Comparison of ENCODE assay signal across 8 mouse cellular contexts in the genomic region with DNA sequence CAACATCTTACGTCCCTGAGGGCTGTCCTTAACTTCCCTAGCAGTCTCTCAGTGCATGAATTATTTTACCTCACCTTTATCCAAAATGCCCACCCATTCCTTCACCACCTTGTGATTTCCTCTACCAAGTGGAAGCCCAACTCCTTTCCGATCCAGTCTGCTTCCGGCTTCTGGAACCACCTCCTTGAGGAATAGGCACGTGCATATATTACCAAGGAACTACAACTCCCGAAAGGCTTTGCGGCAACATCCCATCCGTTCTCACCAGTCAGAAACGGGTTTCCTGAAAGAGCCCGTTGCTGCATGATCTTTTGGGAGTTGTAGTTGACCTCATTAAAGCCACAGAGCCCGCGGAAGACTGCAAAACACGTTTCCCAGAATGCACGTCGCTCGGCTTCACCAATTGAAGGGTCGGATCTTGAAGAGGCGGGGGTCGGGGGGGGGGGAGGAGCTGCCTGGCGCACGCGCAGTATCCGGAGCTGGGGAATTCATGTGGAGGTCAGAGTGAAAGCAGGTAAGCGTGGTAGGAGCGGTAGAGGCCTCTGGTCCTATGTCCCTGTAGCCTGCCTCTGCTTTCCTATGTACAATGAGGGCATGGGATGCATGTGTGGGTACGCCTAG. TPM values are rescaled to one million over a fixed set of nuclear protein-coding genes. Genes with fewer than 3 reads are reported as not detected.
A peak's percentile ranks its signal among the peaks of the same experiment; 100 is the strongest.
DNase-seq lines count a peak whose midpoint lies in the region; ATAC-seq and TF ChIP-seq lines count a peak whose summit lies in the region.

A gene (plus strand): TSS at position 429 of the 621 bp plus-strand sequence.

- no peak for TF ChIP-seq CTCF in E14TG2a.4 (conservative IDR thresholded peaks at IDR 0.05; ENCODE audit: low read length)
- no peak for TF ChIP-seq CTCF in heart, postnatal 0 days (IDR thresholded peaks at IDR 0.05; ENCODE audit: low read depth)
- no peak for TF ChIP-seq CTCF in testis, adult 2 months (IDR thresholded peaks at IDR 0.05; ENCODE audit: control insufficient read depth, insufficient read depth, insufficient replicate concordance, low read depth, low read length)

- H3K4me1 ChIP-seq in E14TG2a.4 (replicated peaks; ENCODE audit: low read depth, low read length), result peaks cover 50% of the 10 kb centered on the region
- H3K4me1 ChIP-seq in forebrain, embryonic 12.5 days, result peaks cover 13% of the 10 kb centered on the region
- H3K4me1 ChIP-seq in heart, postnatal 0 days (ENCODE audit: control insufficient read depth, insufficient read depth), result peaks cover 11% of the 10 kb centered on the region
- H3K4me1 ChIP-seq in liver, embryonic 16.5 days (ENCODE audit: control insufficient read depth, low read depth, low read length), result peaks cover 7% of the 10 kb centered on the region
- H3K4me1 ChIP-seq in neural tube, embryonic 13.5 days (replicated peaks), result peaks cover 8% of the 10 kb centered on the region
- H3K4me1 ChIP-seq in testis, adult 2 months (ENCODE audit: control insufficient read depth, insufficient read depth, low read length), result peaks cover 5% of the 10 kb centered on the region

- no peak for TF ChIP-seq POLR2A in testis, adult 2 months (IDR thresholded peaks at IDR 0.05; ENCODE audit: control insufficient read depth, low read depth, low read length)

- DNase-seq in c-Kit-positive CD71-positive TER-119-positive erythroid progenitor cells, embryonic 14.5 days (ENCODE audit: low spot score), result peak; percentile 95
- peak; percentile 100 for DNase-seq in heart, postnatal 0 days (ENCODE audit: low spot score)
- DNase-seq in kidney, postnatal 4 days, result peak; percentile 90 to 94

- H3K9me3 ChIP-seq in E14TG2a.4 (ENCODE audit: low read length), result peaks cover 1% of the 10 kb centered on the region
- no peaks in the 10 kb centered on the region for H3K9me3 ChIP-seq in forebrain, embryonic 12.5 days
- H3K9me3 ChIP-seq in heart, postnatal 0 days (replicated peaks; ENCODE audit: control insufficient read depth, low read length), result no peaks in the 10 kb centered on the region
- H3K9me3 ChIP-seq in liver, embryonic 16.5 days (replicated peaks; ENCODE audit: control insufficient read depth, low read length), result no peaks in the 10 kb centered on the region
- no peaks in the 10 kb centered on the region for H3K9me3 ChIP-seq in neural tube, embryonic 13.5 days

- peak within 1 kb of the TSS; percentile 87 for H3K4me2 ChIP-seq in forebrain, embryonic 12.5 days
- peak within 1 kb of the TSS; percentile 86 for H3K4me2 ChIP-seq in heart, postnatal 0 days (ENCODE audit: low read depth, low read length)
- H3K4me2 ChIP-seq in liver, embryonic 16.5 days (ENCODE audit: low read depth, low read length), result peak within 1 kb of the TSS; percentile 83
- H3K4me2 ChIP-seq in neural tube, embryonic 13.5 days, result peak within 1 kb of the TSS; percentile 89

- 2% methylated on average over 25 of the region's 25 CpGs for WGBS in forebrain, embryonic 12.5 days
- under 1% methylated on average over 25 of the region's 25 CpGs for WGBS in heart, postnatal 0 days
- under 1% methylated on average over 25 of the region's 25 CpGs for WGBS in liver, embryonic 16.5 days (ENCODE audit: insufficient replicate concordance)
- 2% methylated on average over 25 of the region's 25 CpGs for WGBS in neural tube, embryonic 13.5 days

- peak within 1 kb of the TSS; percentile 59 for H3K9ac ChIP-seq in forebrain, embryonic 12.5 days
- peak within 1 kb of the TSS; percentile 68 for H3K9ac ChIP-seq in heart, postnatal 0 days (replicated peaks; ENCODE audit: low read depth, low read length)
- peak within 1 kb of the TSS; percentile 68 for H3K9ac ChIP-seq in liver, embryonic 16.5 days (ENCODE audit: low read depth, low read length)
- peak within 1 kb of the TSS; percentile 77 for H3K9ac ChIP-seq in neural tube, embryonic 13.5 days

- peak within 1 kb of the TSS; percentile 98 for H3K4me3 ChIP-seq in E14TG2a.4 (replicated peaks; ENCODE audit: low read length)
- H3K4me3 ChIP-seq in forebrain, embryonic 12.5 days (replicated peaks), result peak within 1 kb of the TSS; percentile 71
- peak within 1 kb of the TSS; percentile 80 for H3K4me3 ChIP-seq in heart, postnatal 0 days (ENCODE audit: low read depth, low read length)
- peak within 1 kb of the TSS; percentile 76 for H3K4me3 ChIP-seq in liver, embryonic 16.5 days (ENCODE audit: low read depth, low read length)
- H3K4me3 ChIP-seq in neural tube, embryonic 13.5 days, result peak within 1 kb of the TSS; percentile 63
- peak within 1 kb of the TSS; percentile 87 for H3K4me3 ChIP-seq in testis, adult 2 months (ENCODE audit: control insufficient read depth, low read depth, low read length)

- H3K36me3 ChIP-seq in E14TG2a.4 (ENCODE audit: insufficient read depth, low read length), result peaks cover 36% of the 10 kb centered on the region
- H3K36me3 ChIP-seq in forebrain, embryonic 12.5 days (replicated peaks), result peaks cover 33% of the 10 kb centered on the region
- H3K36me3 ChIP-seq in heart, postnatal 0 days (replicated peaks; ENCODE audit: control insufficient read depth, insufficient read depth, low read length), result peaks cover 34% of the 10 kb centered on the region
- peaks cover 13% of the 10 kb centered on the region for H3K36me3 ChIP-seq in liver, embryonic 16.5 days (ENCODE audit: control insufficient read depth, insufficient read depth)
- peaks cover 35% of the 10 kb centered on the region for H3K36me3 ChIP-seq in neural tube, embryonic 13.5 days
- no peaks in the 10 kb centered on the region for H3K36me3 ChIP-seq in testis, adult 2 months (ENCODE audit: control insufficient read depth, insufficient read depth, low read length)

- no peaks in the 10 kb centered on the region for H3K27me3 ChIP-seq in E14TG2a.4 (ENCODE audit: insufficient read depth, low read length)
- no peaks in the 10 kb centered on the region for H3K27me3 ChIP-seq in forebrain, embryonic 12.5 days
- no peaks in the 10 kb centered on the region for H3K27me3 ChIP-seq in heart, postnatal 0 days (ENCODE audit: control insufficient read depth, insufficient read depth, low read length)
- no peaks in the 10 kb centered on the region for H3K27me3 ChIP-seq in liver, embryonic 16.5 days (ENCODE audit: control insufficient read depth, insufficient read depth, low read depth, low read length)
- no peaks in the 10 kb centered on the region for H3K27me3 ChIP-seq in neural tube, embryonic 13.5 days
- no peaks in the 10 kb centered on the region for H3K27me3 ChIP-seq in testis, adult 2 months (ENCODE audit: control insufficient read depth, insufficient read depth, low read length)

- peak; percentile 53; the same call in 1 of the 2 replicates for TF ChIP-seq EP300 in heart, postnatal 0 days (IDR thresholded peaks at IDR 0.05; ENCODE audit: low read depth)

- no peak within 1 kb of the TSS for H3K27ac ChIP-seq in forebrain, embryonic 12.5 days
- peak within 1 kb of the TSS; percentile 86 for H3K27ac ChIP-seq in heart, postnatal 0 days (ENCODE audit: low read depth)
- peak within 1 kb of the TSS; percentile 76 for H3K27ac ChIP-seq in liver, embryonic 16.5 days (ENCODE audit: low read length)
- H3K27ac ChIP-seq in neural tube, embryonic 13.5 days (replicated peaks), result 0 out of 2 replicates have a peak within 1 kb of the TSS, but pooled peaks have one; percentile 33
- peak within 1 kb of the TSS; percentile 46; the same call in 1 of the 2 replicates for H3K27ac ChIP-seq in testis, adult 2 months (ENCODE audit: control insufficient read depth, insufficient read depth, low read depth, low read length)

- ATAC-seq in forebrain, embryonic 12.5 days (ENCODE audit: low FRiP score), result peak; percentile 97
- peak; percentile 97 for ATAC-seq in heart, postnatal 0 days (ENCODE audit: insufficient read depth, low read depth)
- peak; percentile 96 for ATAC-seq in liver, embryonic 16.5 days (ENCODE audit: low read depth)
- peak; percentile 96 for ATAC-seq in neural tube, embryonic 13.5 days (ENCODE audit: low read depth)

RNA-seq across cellular contexts. Expression of the gene that starts here (rescaled TPM):
- polyA plus RNA-seq in forebrain, embryonic 12.5 days (2016; fragmentation: Nextera tagmentation; extraction: Ambion mirVana), result 169 and 182 TPM in 2 replicates
- 349 and 446 TPM in 2 replicates for total RNA-seq in heart, postnatal 0 days (2014; rRNA removed; ENCODE audit: low replicate concordance)
- polyA plus RNA-seq in heart, postnatal 0 days (2015; fragmentation: Nextera tagmentation; extraction: Ambion mirVana), result 432 and 435 TPM in 2 replicates
- 126 and 130 TPM in 2 replicates for polyA plus RNA-seq in liver, embryonic 16.5 days (2015; fragmentation: Nextera tagmentation; extraction: Ambion mirVana)
- 185 and 188 TPM in 2 replicates for polyA plus RNA-seq in neural tube, embryonic 13.5 days (2015; fragmentation: Nextera tagmentation; extraction: Ambion mirVana)
- 19.3 and 21.5 TPM in 2 replicates for polyA plus RNA-seq in testis, adult 2 months (2012; rRNA removed)
